In the genomic region with DNA sequence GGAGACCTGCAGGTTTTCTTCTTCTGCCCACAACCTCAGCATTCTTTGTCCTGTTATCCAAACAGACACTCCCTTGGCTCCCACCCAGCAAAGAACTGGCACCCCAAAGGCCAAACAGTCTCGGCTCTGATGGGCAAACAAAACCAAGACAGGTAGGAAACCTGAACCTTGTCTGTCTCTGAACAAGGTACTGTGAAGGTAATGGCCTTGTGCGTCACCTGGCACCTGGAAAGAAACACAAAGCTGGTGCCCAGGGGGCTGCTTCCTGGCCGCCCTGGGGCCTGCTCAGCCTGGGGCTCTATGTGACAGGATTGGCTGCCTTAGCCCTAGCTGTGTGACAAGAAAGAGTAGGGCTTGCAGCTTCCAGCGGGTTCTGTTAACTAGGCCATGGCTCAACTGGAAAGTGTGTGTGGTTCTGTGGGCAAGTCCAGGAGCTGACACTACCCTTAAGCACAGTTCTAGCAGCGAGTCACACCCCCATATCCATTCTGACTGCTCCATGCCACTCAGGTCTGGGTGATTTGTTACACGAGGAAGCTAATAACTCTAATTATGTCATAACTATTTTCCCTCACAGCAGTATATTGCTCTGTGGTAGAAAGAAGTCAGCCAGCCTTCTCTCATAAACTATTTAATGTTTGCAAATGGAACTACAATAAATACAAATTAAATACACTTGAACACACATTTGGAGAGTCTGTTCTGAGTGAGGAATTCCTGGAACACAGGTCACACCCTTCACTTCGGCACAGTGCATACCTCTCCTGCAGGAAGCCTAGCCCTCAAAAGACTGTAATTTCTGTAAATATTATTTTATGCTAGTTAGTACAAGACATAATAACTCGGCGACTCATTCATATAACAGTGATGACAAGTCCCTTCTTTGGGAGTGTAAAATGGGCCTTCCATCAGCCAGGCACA, we compare ENCODE assay signal across 18 mouse cellular contexts. TPM values are rescaled to one million over a fixed set of nuclear protein-coding genes. Genes with fewer than 3 reads are reported as not detected.
DNase-seq lines count a peak whose midpoint lies in the region; ATAC-seq and TF ChIP-seq lines count a peak whose summit lies in the region.
"Had no signal": no experiment of that assay in that cellular context is flagged by ENCODE, and none has a peak within 500 bp of the region (broad histone marks: within the 10 kb centered on the region; RNA-seq: fewer than 3 reads in every experiment).

No protein-coding gene starts in this region.

- H3K4me1 ChIP-seq in embryonic facial prominence, embryonic 13.5 days: peaks cover 4% of the 10 kb centered on the region; the same call in 1 of the 2 replicates
- no peaks in the 10 kb centered on the region; the same call in 1 of the 2 replicates for H3K4me1 ChIP-seq in lung, adult 2 months (ENCODE audit: control insufficient read depth, insufficient read depth, low read length)
- peaks cover 3% of the 10 kb centered on the region for H3K4me1 ChIP-seq in small intestine, adult 2 months (ENCODE audit: control insufficient read depth, insufficient read depth, insufficient read length, low read length)
- H3K4me1 ChIP-seq in hindbrain, embryonic 12.5 days: no peaks in the 10 kb centered on the region
- no peaks in the 10 kb centered on the region for H3K4me1 ChIP-seq in midbrain, embryonic 16.5 days (ENCODE audit: control insufficient read depth, insufficient read depth, low read length)
- H3K4me1 ChIP-seq in liver, embryonic 11.5 days (replicated peaks; ENCODE audit: control insufficient read depth, insufficient read depth, low read length): no peaks in the 10 kb centered on the region
- H3K4me1 ChIP-seq: heart, embryonic 12.5 days; hindbrain, embryonic 13.5 days; midbrain, embryonic 12.5 days had no signal

- no peaks in the 10 kb centered on the region for H3K27me3 ChIP-seq in embryonic facial prominence, embryonic 13.5 days
- no peaks in the 10 kb centered on the region for H3K27me3 ChIP-seq in small intestine, adult 2 months (ENCODE audit: control insufficient read depth, insufficient read depth, low read length)
- H3K27me3 ChIP-seq in hindbrain, embryonic 12.5 days: 0 out of 2 replicates have a peak, but pooled peaks cover 3% of the 10 kb centered on the region
- H3K27me3 ChIP-seq in midbrain, embryonic 16.5 days (ENCODE audit: control insufficient read depth, insufficient read depth, low read depth, low read length): no peaks in the 10 kb centered on the region
- no peaks in the 10 kb centered on the region for H3K27me3 ChIP-seq in liver, embryonic 11.5 days (replicated peaks; ENCODE audit: control insufficient read depth, insufficient read depth, low read length)
- H3K27me3 ChIP-seq: CH12.LX; heart, embryonic 12.5 days; hindbrain, embryonic 13.5 days; midbrain, embryonic 12.5 days had no signal

- no peak overlapping the region for H3K9ac ChIP-seq in embryonic facial prominence, embryonic 13.5 days
- no peak overlapping the region for H3K9ac ChIP-seq in hindbrain, embryonic 12.5 days
- H3K9ac ChIP-seq in midbrain, embryonic 16.5 days (ENCODE audit: low read depth, low read length): no peak overlapping the region
- no peak overlapping the region for H3K9ac ChIP-seq in liver, embryonic 11.5 days (ENCODE audit: low read depth, low read length)
- H3K9ac ChIP-seq: heart, embryonic 12.5 days; hindbrain, embryonic 13.5 days; liver, postnatal 0 days; midbrain, embryonic 12.5 days had no signal

- no peak overlapping the region for H3K4me3 ChIP-seq in embryonic facial prominence, embryonic 13.5 days
- no peak overlapping the region for H3K4me3 ChIP-seq in lung, adult 2 months (replicated peaks; ENCODE audit: extremely low read depth, low read depth, low read length)
- H3K4me3 ChIP-seq in small intestine, adult 2 months (ENCODE audit: low read depth, low read length): no peak overlapping the region
- no peak overlapping the region for H3K4me3 ChIP-seq in hindbrain, embryonic 12.5 days
- no peak overlapping the region for H3K4me3 ChIP-seq in midbrain, embryonic 16.5 days (ENCODE audit: low read depth, low read length)
- H3K4me3 ChIP-seq in liver, embryonic 11.5 days (ENCODE audit: low read depth, low read length): no peak overlapping the region
- H3K4me3 ChIP-seq: heart, embryonic 12.5 days; hindbrain, embryonic 13.5 days; midbrain, embryonic 12.5 days had no signal

- H3K9me3 ChIP-seq in embryonic facial prominence, embryonic 13.5 days: no peaks in the 10 kb centered on the region
- no peaks in the 10 kb centered on the region for H3K9me3 ChIP-seq in hindbrain, embryonic 12.5 days (replicated peaks)
- no peaks in the 10 kb centered on the region for H3K9me3 ChIP-seq in midbrain, embryonic 16.5 days (replicated peaks; ENCODE audit: control insufficient read depth, low read length, poor library complexity, severe bottlenecking)
- no peaks in the 10 kb centered on the region for H3K9me3 ChIP-seq in liver, embryonic 11.5 days (ENCODE audit: control insufficient read depth, low read length)
- H3K9me3 ChIP-seq: heart, embryonic 12.5 days; hindbrain, embryonic 13.5 days; midbrain, embryonic 12.5 days had no signal

- no peak overlapping the region for H3K4me2 ChIP-seq in embryonic facial prominence, embryonic 13.5 days
- H3K4me2 ChIP-seq in hindbrain, embryonic 12.5 days (replicated peaks): no peak overlapping the region
- no peak overlapping the region for H3K4me2 ChIP-seq in midbrain, embryonic 16.5 days (ENCODE audit: low read length)
- no peak overlapping the region for H3K4me2 ChIP-seq in liver, embryonic 11.5 days
- H3K4me2 ChIP-seq: heart, embryonic 12.5 days; hindbrain, embryonic 13.5 days; midbrain, embryonic 12.5 days had no signal

- H3K36me3 ChIP-seq in embryonic facial prominence, embryonic 13.5 days: no peaks in the 10 kb centered on the region
- no peaks in the 10 kb centered on the region for H3K36me3 ChIP-seq in small intestine, adult 2 months (ENCODE audit: control insufficient read depth, insufficient read depth, low read length)
- no peaks in the 10 kb centered on the region for H3K36me3 ChIP-seq in hindbrain, embryonic 12.5 days
- no peaks in the 10 kb centered on the region for H3K36me3 ChIP-seq in midbrain, embryonic 16.5 days (ENCODE audit: control insufficient read depth, insufficient read depth, low read length)
- no peaks in the 10 kb centered on the region for H3K36me3 ChIP-seq in liver, embryonic 11.5 days (ENCODE audit: control insufficient read depth, insufficient read depth, low read length)
- H3K36me3 ChIP-seq: heart, embryonic 12.5 days; hindbrain, embryonic 13.5 days; midbrain, embryonic 12.5 days had no signal

- DNase-seq in 3134 (ENCODE audit: extremely low read depth, insufficient read length, low spot score): peak; percentile 23
- peak; percentile 54 for DNase-seq in lung, adult 2 months
- DNase-seq in liver, embryonic 11.5 days (ENCODE audit: low spot score): no peak
- no peak for DNase-seq in right cerebral cortex, postnatal 25 days
- DNase-seq: cerebellum, adult 18-20 months; layer of hippocampus, adult 9-11 months; left cerebral cortex, postnatal 4 days; liver, postnatal 0 days; right cerebral cortex, postnatal 4 days had no signal

- ATAC-seq in embryonic facial prominence, embryonic 13.5 days (ENCODE audit: insufficient number of reproducible peaks, insufficient read depth, low FRiP score, low TSS enrichment, low read depth): no peak
- ATAC-seq in hindbrain, embryonic 12.5 days (ENCODE audit: low FRiP score): no peak
- ATAC-seq in midbrain, embryonic 16.5 days: no peak
- ATAC-seq in liver, embryonic 11.5 days (replicated peaks; ENCODE audit: low FRiP score): no peak
- ATAC-seq: liver, postnatal 0 days had no signal

- TF ChIP-seq CTCF in lung, adult 2 months (IDR thresholded peaks at IDR 0.05; ENCODE audit: insufficient read depth, low read length): no peak
- no peak for TF ChIP-seq CTCF in small intestine, adult 2 months (IDR thresholded peaks at IDR 0.05; ENCODE audit: extremely low read depth, insufficient read length, insufficient replicate concordance, low read depth, low read length)

- 0 out of 2 replicates have a peak overlapping the region, but pooled peaks have one; percentile 39 for H3K27ac ChIP-seq in embryonic facial prominence, embryonic 13.5 days
- 0 out of 2 replicates have a peak overlapping the region, but pooled peaks have one; percentile 16 for H3K27ac ChIP-seq in small intestine, adult 2 months (ENCODE audit: insufficient read depth, low read depth, low read length)
- no peak overlapping the region for H3K27ac ChIP-seq in hindbrain, embryonic 12.5 days
- no peak overlapping the region for H3K27ac ChIP-seq in midbrain, embryonic 16.5 days (ENCODE audit: low read length)
- no peak overlapping the region for H3K27ac ChIP-seq in liver, embryonic 11.5 days (ENCODE audit: low read depth, low read length)
- H3K27ac ChIP-seq: hindbrain, embryonic 13.5 days; midbrain, embryonic 12.5 days had no signal

- TF ChIP-seq POLR2A in lung, adult 2 months (IDR thresholded peaks at IDR 0.05; ENCODE audit: borderline replicate concordance, extremely low read depth, low read depth, low read length): no peak
- no peak for TF ChIP-seq POLR2A in small intestine, adult 2 months (IDR thresholded peaks at IDR 0.05; ENCODE audit: low read depth, low read length)

- WGBS in embryonic facial prominence, embryonic 13.5 days: 68% methylated on average over 9 of the region's 9 CpGs
- 56% methylated on average over 9 of the region's 9 CpGs for WGBS in lung, adult 2 months
- 24% methylated on average over 9 of the region's 9 CpGs for WGBS in small intestine, adult 2 months
- WGBS in hindbrain, embryonic 12.5 days: 78% methylated on average over 9 of the region's 9 CpGs
- WGBS in midbrain, embryonic 16.5 days: 81% methylated on average over 9 of the region's 9 CpGs
- 73% methylated on average over 9 of the region's 9 CpGs for WGBS in liver, embryonic 11.5 days

RNA-seq across cellular contexts. Expression of a gene that starts 30.7 kb away (rescaled TPM):
- polyA plus RNA-seq in embryonic facial prominence, embryonic 13.5 days (2015; fragmentation: Nextera tagmentation; extraction: Ambion mirVana): 3.8 TPM in 1 of 2 replicates, not detected in the other
- 0.18 TPM in 1 of 2 replicates, not detected in the other for polyA plus RNA-seq in lung, adult 2 months (2012; rRNA removed)
- not detected in 2 replicates for polyA plus RNA-seq in small intestine, adult 2 months (2012; rRNA removed)
- polyA plus RNA-seq in hindbrain, embryonic 12.5 days (2016; fragmentation: Nextera tagmentation; extraction: Ambion mirVana): not detected in 2 replicates
- polyA plus RNA-seq in midbrain, embryonic 16.5 days (2015; fragmentation: Nextera tagmentation; extraction: Ambion mirVana): 0.74 and 1.8 TPM in 2 replicates
- polyA plus RNA-seq in liver, embryonic 11.5 days (2014; fragmentation: Nextera tagmentation; extraction: Ambion mirVana): 78.7 and 82.3 TPM in 2 replicates
- polyA plus RNA-seq: hindbrain, embryonic 13.5 days; midbrain, embryonic 12.5 days; testis, adult 2 months had no signal

Comparison
In these comparisons a context has a peak if more than half of its experiments do, and no peak if none do; other contexts are left out.
1. DNase-seq: peak in 3134 (single experiment) and lung, adult 2 months (single experiment); none in liver, embryonic 11.5 days (single experiment) and right cerebral cortex, postnatal 25 days (single experiment).
2. H3K27ac ChIP-seq: peak in embryonic facial prominence, embryonic 13.5 days (single experiment) and small intestine, adult 2 months (single experiment); none in hindbrain, embryonic 12.5 days (single experiment), midbrain, embryonic 16.5 days (single experiment) and liver, embryonic 11.5 days (single experiment).
3. RNA of a gene that starts 30.7 kb away (polyA plus RNA-seq): 78.7 to 82.3 TPM in liver, embryonic 11.5 days; 0.74 to 1.8 TPM in midbrain, embryonic 16.5 days, 0.18 TPM in lung, adult 2 months, 3.8 TPM in embryonic facial prominence, embryonic 13.5 days, not detected in small intestine, adult 2 months and not detected in hindbrain, embryonic 12.5 days; every median in the first group is over 10 times any median in the second.